Mouse (Mus musculus) Patski (cell line): ENCODE measurements around the gene Cpox. TPM values are rescaled to one million over a fixed set of nuclear protein-coding genes. Genes with fewer than 3 reads are reported as not detected.

Source experiments
- ATAC-seq: fragments of 100-300 bp; one replicate; pipeline ENCODE4 v1.8.0; 2021
- CTCF ChIA-PET: fragments of 350-600 bp; sonication (Branson Sonifier 250); formaldehyde crosslinking; loops from one replicate; lab custom pipeline; 2022; ENCODE audit warnings: inconsistent platforms; lab: Charles Lee
- POLR2A ChIA-PET: fragments of 350-600 bp; sonication (Branson Sonifier 250); formaldehyde crosslinking; loops from one replicate; lab custom pipeline; 2022; ENCODE audit warnings: antibody characterized with exemption, inconsistent platforms; lab: Charles Lee
- DNase-seq: peaks from one replicate; pipeline ENCODE4 v3.0.0-alpha.2; 2011; ENCODE audit warnings: low read depth, low spot score
- H3K27me3 ChIP-seq: fragments of 371-371 bp; one replicate; pipeline ENCODE4 v1.5.1; 2021
- CTCF ChIP-seq: fragments of 100-300 bp; IDR thresholded peaks from one replicate; pipeline ENCODE4 v1.5.1; 2021
- in situ Hi-C: fragments of 300-500 bp; cut with MboI; formaldehyde crosslinking; loops from 3 replicates; pipeline ENCODE4 v1.11.1; 2018; ENCODE audit warnings: low pct_unique_long_range_greater_than_20kb, mixed read lengths
- polyA plus RNA-seq: library from polyadenylated mRNA; unstranded; gene quantifications from one replicate; pipeline ENCODE4 v1.2.3, GENCODE M21; 2021

Cpox gene
- 27.3 TPM for polyA plus RNA-seq

- ATAC-seq (peak; percentile 98), DNase-seq (peak; percentile 34)
- in situ Hi-C loops: no loop called here
- ChIA-PET CTCF (no interaction called here), POLR2A (interaction anchor here (0.9 to 1.0 kb wide), 2 partner anchors 12 to 58 kb away, joined by 3 to 4 read pairs; partner anchors contain the start of gene Cldnd1)
- no peaks in the 10 kb centered on the region for H3K27me3 ChIP-seq
- TF ChIP-seq CTCF: peak; percentile 37
Observed at GRCm38 (mm10) chr16:58669917-58670630, at the start of gene Cpox. Gene Cpox, plus strand, starts transcription at chr16:58670292.

- CTCF ChIA-PET: interaction anchor here (0.7 to 1.3 kb wide), 3 partner anchors 161 to 168 kb away, joined by 3 to 5 read pairs (median 3); no protein-coding TSS in a partner anchor
- no peak for TF ChIP-seq CTCF
- ATAC-seq (no peak), DNase-seq (no peak)
- POLR2A ChIA-PET: no interaction called here
- in situ Hi-C loops: loop anchor here (5.0 to 10.0 kb wide), 2 partner anchors 160 to 328 kb away; no protein-coding TSS in a partner anchor
- no peaks in the 10 kb centered on the region for H3K27me3 ChIP-seq
Observed at GRCm38 (mm10) chr16:58622377-58622776, 47.7 kb upstream of the Cpox start.

- POLR2A ChIA-PET: interaction anchor here (0.7 kb wide), 1 partner anchor 165 kb away, joined by 4 read pairs; no protein-coding TSS in a partner anchor
- H3K27me3 ChIP-seq: no peaks in the 10 kb centered on the region
- TF ChIP-seq CTCF: no peak
- in situ Hi-C loops: loop anchor here (5.0 to 10.0 kb wide), 2 partner anchors 161 to 328 kb away; no protein-coding TSS in a partner anchor
- CTCF ChIA-PET: interaction anchor here (1.3 kb wide), 1 partner anchor 169 kb away, joined by 3 read pairs; no protein-coding TSS in a partner anchor
- DNase-seq (no peak), ATAC-seq (peak; percentile 57)
Observed at GRCm38 (mm10) chr16:58623114-58623513, 47.0 kb upstream of the Cpox start.

GRCm38 (mm10) chr16:58623944-58624343, 46.1 kb upstream of the Cpox start:
- peak; percentile 75 for TF ChIP-seq CTCF
- DNase-seq (no peak), ATAC-seq (no peak)
- no peaks in the 10 kb centered on the region for H3K27me3 ChIP-seq
- ChIA-PET POLR2A (interaction anchor here (0.5 to 0.7 kb wide), 2 partner anchors 113 to 166 kb away, joined by 3 to 4 read pairs; no protein-coding TSS in a partner anchor), CTCF (interaction anchor here (1.9 to 4.5 kb wide), 3 partner anchors 162 to 169 kb away, joined by 10 to 22 read pairs (median 11); no protein-coding TSS in a partner anchor)
- in situ Hi-C loops: loop anchor here (5.0 to 10.0 kb wide), 2 partner anchors 162 to 329 kb away; no protein-coding TSS in a partner anchor

- ATAC-seq: no peak
- CTCF ChIA-PET: interaction anchor here (1.1 to 4.5 kb wide), 2 partner anchors 11 to 172 kb away, joined by 3 to 22 read pairs; partner anchors contain the start of gene Gm813
- TF ChIP-seq CTCF: peak; percentile 53
- in situ Hi-C loops: loop anchor here (5.0 to 10.0 kb wide), 3 partner anchors 125 to 780 kb away; partner anchors contain the start of gene Gabrr3
- H3K27me3 ChIP-seq: no peaks in the 10 kb centered on the region
- POLR2A ChIA-PET: no interaction called here
- DNase-seq: no peak
Observed at GRCm38 (mm10) chr16:58627597-58628335, 42.3 kb upstream of the Cpox start.

- in situ Hi-C loops: loop anchor here (5.0 to 10.0 kb wide), 3 partner anchors 124 to 779 kb away; partner anchors contain the start of gene Gabrr3
- DNase-seq: no peak
Observed at GRCm38 (mm10) chr16:58628336-58628680, 41.8 kb upstream of the Cpox start.

GRCm38 (mm10) chr16:58628968-58629367, 41.1 kb upstream of the Cpox start:
- no peaks in the 10 kb centered on the region for H3K27me3 ChIP-seq
- TF ChIP-seq CTCF: no peak
- CTCF ChIA-PET: no interaction called here
- no peak for DNase-seq
- no peak for ATAC-seq
- POLR2A ChIA-PET: no interaction called here
- in situ Hi-C loops: loop anchor here (5.0 to 10.0 kb wide), 3 partner anchors 123 to 778 kb away; partner anchors contain the start of gene Gabrr3

More at GRCm38 (mm10) chr16:58628336-58628680, 41.8 kb upstream of the Cpox start:
- TF ChIP-seq CTCF: no peak
- ATAC-seq: no peak
- POLR2A ChIA-PET: no interaction called here
- H3K27me3 ChIP-seq: no peaks in the 10 kb centered on the region
- CTCF ChIA-PET: interaction anchor here (4.5 kb wide), 1 partner anchor 173 kb away, joined by 22 read pairs; no protein-coding TSS in a partner anchor

GRCm38 (mm10) chr16:58629736-58630135, 40.4 kb upstream of the Cpox start:
- DNase-seq: no peak
- in situ Hi-C loops: loop anchor here (5.0 to 10.0 kb wide), 3 partner anchors 123 to 778 kb away; partner anchors contain the start of gene Gabrr3
- H3K27me3 ChIP-seq: no peaks in the 10 kb centered on the region
- ATAC-seq: no peak
- POLR2A ChIA-PET: no interaction called here
- CTCF ChIA-PET: no interaction called here
- no peak for TF ChIP-seq CTCF

GRCm38 (mm10) chr16:58635866-58636265, 34.2 kb upstream of the Cpox start:
- ATAC-seq (no peak), DNase-seq (no peak)
- CTCF ChIA-PET: no interaction called here
- no peaks in the 10 kb centered on the region for H3K27me3 ChIP-seq
- in situ Hi-C loops: no loop called here
- POLR2A ChIA-PET: no interaction called here
- TF ChIP-seq CTCF: no peak

- no peak for ATAC-seq
- in situ Hi-C loops: no loop called here
Observed at GRCm38 (mm10) chr16:58637448-58637847, 32.6 kb upstream of the Cpox start.

More at GRCm38 (mm10) chr16:58637448-58637847, 32.6 kb upstream of the Cpox start:
- DNase-seq: no peak
- CTCF ChIA-PET: no interaction called here
- H3K27me3 ChIP-seq: no peaks in the 10 kb centered on the region
- no peak for TF ChIP-seq CTCF
- POLR2A ChIA-PET: no interaction called here
